Mouse (Mus musculus) heart, embryonic 16.5 days (tissue): ENCODE data around the gene Mmab. TPM values are rescaled to one million over a fixed set of nuclear protein-coding genes. Genes with fewer than 3 reads are reported as not detected.

Source experiments
- ATAC-seq: fragments of 200-750 bp; cut with Nextera tagmentation; replicated peaks from 2 replicates; pipeline ENCODE4 v1.8.0; 2017; ENCODE audit warnings: moderate number of reproducible peaks; ENCODE audit not compliant: insufficient read depth, low FRiP score; ENCODE audit errors: extremely low read depth
- H3K27ac ChIP-seq: fragments of 300-500 bp; sonication (generic); 2 replicates; pipeline ENCODE4 v1.5.1; 2014; ENCODE audit warnings: mild to moderate bottlenecking, low read length, control low read depth, moderate library complexity
- H3K27me3 ChIP-seq: fragments of 300-500 bp; sonication (generic); 2 replicates; pipeline ENCODE4 v1.6.1; 2014; ENCODE audit warnings: low read length, mixed read lengths; ENCODE audit not compliant: control insufficient read depth, insufficient read depth
- H3K36me3 ChIP-seq: fragments of 300-500 bp; sonication (generic); 2 replicates; pipeline ENCODE4 v1.6.1; 2014; ENCODE audit not compliant: control insufficient read depth, insufficient read depth
- H3K4me1 ChIP-seq: fragments of 300-500 bp; sonication (generic); 2 replicates; pipeline ENCODE4 v1.6.1; 2014; ENCODE audit warnings: low read length, mixed read lengths; ENCODE audit not compliant: control insufficient read depth, insufficient read depth
- H3K4me2 ChIP-seq: fragments of 300-500 bp; sonication (generic); 2 replicates; pipeline ENCODE4 v1.6.1; 2014; ENCODE audit warnings: low read depth, mild to moderate bottlenecking, control low read depth, low read length
- H3K4me3 ChIP-seq: fragments of 300-500 bp; sonication (generic); 2 replicates; pipeline ENCODE4 v1.5.1; 2014; ENCODE audit warnings: mild to moderate bottlenecking, control low read depth, low read length
- H3K9ac ChIP-seq: fragments of 300-500 bp; sonication (generic); 2 replicates; pipeline ENCODE4 v1.6.1; 2014; ENCODE audit warnings: low read length, control low read depth
- H3K9me3 ChIP-seq: fragments of 300-500 bp; sonication (generic); replicated peaks from 2 replicates; pipeline ENCODE4 v1.6.1; 2016; ENCODE audit warnings: low read length; ENCODE audit not compliant: control insufficient read depth
- WGBS: fragments of 180-500 bp; shearing (Covaris S2); extraction: QIAGEN DNeasy Blood & Tissue Kit; methylation state at CpG from one replicate; pipeline ENCODE4 v1.1.7; 2014; 5-methylcytosine and 5-hydroxymethylcytosine counted together
- polyA plus RNA-seq: library from polyadenylated mRNA; unstranded; fragments of >200 nt; fragmentation: Nextera tagmentation; extraction: Ambion mirVana; gene quantifications from 2 replicates; pipeline ENCODE4 v1.2.1, GENCODE M21; 2015

Mmab gene
- polyA plus RNA-seq = 24.5 and 25.8 TPM in 2 replicates

- Histone ChIP-seq H3K4me2 (peak within 1 kb of the TSS; percentile 95), H3K27me3 (no peaks in the 10 kb centered on the region), H3K9ac (peak within 1 kb of the TSS; percentile 84), H3K4me3 (peak within 1 kb of the TSS; percentile 87), H3K9me3 (no peaks in the 10 kb centered on the region), H3K27ac (peak within 1 kb of the TSS; percentile 64), H3K4me1 (peaks cover 7% of the 10 kb centered on the region), H3K36me3 (peaks cover 4% of the 10 kb centered on the region; the same call in 1 of the 2 replicates)
- WGBS = 2% methylated on average over 43 of the region's 43 CpGs
- ATAC-seq = peak; percentile 98
These were observed at the start of gene Mmab, which contains the start of gene Mvk for GRCm38 (mm10) chr5:114443566-114444367. Gene Mmab (minus strand): TSS chr5:114444060. Gene Mvk (plus strand): TSS chr5:114444269.

GRCm38 (mm10) chr5:114490241-114490640, 46.4 kb upstream of the Mmab start:
- 87% methylated on average over 8 of the region's 8 CpGs for WGBS
- Histone ChIP-seq H3K9me3 (no peaks in the 10 kb centered on the region; the same call in 1 of the 2 replicates), H3K9ac (no peak overlapping the region), H3K36me3 (no peaks in the 10 kb centered on the region), H3K27ac (no peak overlapping the region), H3K4me3 (no peak overlapping the region), H3K4me2 (no peak overlapping the region), H3K27me3 (no peaks in the 10 kb centered on the region), H3K4me1 (no peaks in the 10 kb centered on the region)
- no peak for ATAC-seq

- Histone ChIP-seq H3K9ac (no peak overlapping the region), H3K4me2 (no peak overlapping the region), H3K9me3 (no peaks in the 10 kb centered on the region; the same call in 1 of the 2 replicates), H3K4me3 (no peak overlapping the region), H3K27me3 (no peaks in the 10 kb centered on the region), H3K4me1 (no peaks in the 10 kb centered on the region), H3K36me3 (no peaks in the 10 kb centered on the region), H3K27ac (no peak overlapping the region)
- ATAC-seq = no peak
- 77% methylated on average over 6 of the region's 6 CpGs for WGBS
These were observed 45.7 kb upstream of the Mmab start for GRCm38 (mm10) chr5:114489570-114489969.

GRCm38 (mm10) chr5:114485685-114486084, 41.8 kb upstream of the Mmab start:
- no peaks in the 10 kb centered on the region for H3K4me1 ChIP-seq
- H3K9ac ChIP-seq = no peak overlapping the region
- no peaks in the 10 kb centered on the region for H3K36me3 ChIP-seq
- WGBS = 69% methylated on average over 14 of the region's 14 CpGs
- H3K4me3 ChIP-seq = no peak overlapping the region
- H3K27ac ChIP-seq = no peak overlapping the region
- no peak overlapping the region for H3K4me2 ChIP-seq
- 0 out of 2 replicates have a peak, but pooled peaks cover 2% of the 10 kb centered on the region for H3K9me3 ChIP-seq
- no peaks in the 10 kb centered on the region for H3K27me3 ChIP-seq
- no peak for ATAC-seq

DNA sequence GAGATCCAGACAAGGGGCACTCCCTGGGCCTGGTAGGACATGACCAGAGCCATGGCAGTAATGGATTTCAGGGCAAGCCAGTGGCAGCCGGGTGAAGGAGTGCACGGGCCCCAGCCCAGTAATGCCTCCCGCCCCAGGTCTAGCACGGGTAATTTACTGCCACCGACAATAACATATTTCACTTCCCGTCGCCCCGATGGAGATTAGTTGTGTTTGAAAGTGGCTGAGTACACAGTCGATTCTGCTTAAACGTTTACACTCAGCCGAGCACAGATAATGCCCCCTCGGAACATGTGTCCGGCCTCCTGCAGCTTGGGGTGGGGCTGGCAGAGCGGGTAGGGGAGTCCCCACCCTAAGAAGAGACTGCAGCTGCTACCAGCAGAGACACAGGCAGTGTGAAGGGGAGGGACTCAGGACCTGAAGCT, 38.7 kb upstream of the Mmab start:
- no peak overlapping the region for H3K27ac ChIP-seq
- H3K4me2 ChIP-seq = no peak overlapping the region
- no peak for ATAC-seq
- H3K9me3 ChIP-seq = 0 out of 2 replicates have a peak, but pooled peaks cover 2% of the 10 kb centered on the region
- H3K36me3 ChIP-seq = no peaks in the 10 kb centered on the region
- no peaks in the 10 kb centered on the region for H3K4me1 ChIP-seq
- H3K27me3 ChIP-seq = no peaks in the 10 kb centered on the region
- 34% methylated on average over 14 of the region's 14 CpGs for WGBS
- no peak overlapping the region for H3K9ac ChIP-seq
- no peak overlapping the region for H3K4me3 ChIP-seq

DNA sequence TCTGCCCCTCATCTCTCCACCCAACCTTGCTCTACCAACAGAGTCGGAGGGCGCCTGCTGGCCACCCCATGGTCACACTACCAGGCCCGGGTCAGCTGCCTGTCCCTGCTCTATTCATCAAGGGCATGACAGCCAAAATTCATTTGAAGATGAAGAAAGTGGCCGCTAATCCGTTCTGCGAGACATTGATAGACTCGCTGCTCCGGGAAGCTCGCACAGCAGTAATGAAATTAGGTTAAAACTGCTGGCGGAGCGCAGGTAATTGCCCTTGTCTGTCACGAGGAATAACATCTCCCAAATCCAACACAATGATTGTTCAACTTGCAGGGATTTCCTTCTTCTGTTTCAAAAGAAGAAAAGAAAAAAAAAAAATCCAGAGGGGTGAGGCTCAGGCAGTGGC, 34.4 kb upstream of the Mmab start:
- no peaks in the 10 kb centered on the region for H3K36me3 ChIP-seq
- no peak overlapping the region for H3K4me3 ChIP-seq
- no peak for ATAC-seq
- H3K27me3 ChIP-seq = no peaks in the 10 kb centered on the region
- H3K27ac ChIP-seq = no peak overlapping the region
- no peak overlapping the region for H3K4me2 ChIP-seq
- no peak overlapping the region for H3K9ac ChIP-seq
- 0 out of 2 replicates have a peak, but pooled peaks cover 2% of the 10 kb centered on the region for H3K9me3 ChIP-seq
- WGBS = 88% methylated on average over 12 of the region's 12 CpGs
- no peaks in the 10 kb centered on the region for H3K4me1 ChIP-seq

DNA sequence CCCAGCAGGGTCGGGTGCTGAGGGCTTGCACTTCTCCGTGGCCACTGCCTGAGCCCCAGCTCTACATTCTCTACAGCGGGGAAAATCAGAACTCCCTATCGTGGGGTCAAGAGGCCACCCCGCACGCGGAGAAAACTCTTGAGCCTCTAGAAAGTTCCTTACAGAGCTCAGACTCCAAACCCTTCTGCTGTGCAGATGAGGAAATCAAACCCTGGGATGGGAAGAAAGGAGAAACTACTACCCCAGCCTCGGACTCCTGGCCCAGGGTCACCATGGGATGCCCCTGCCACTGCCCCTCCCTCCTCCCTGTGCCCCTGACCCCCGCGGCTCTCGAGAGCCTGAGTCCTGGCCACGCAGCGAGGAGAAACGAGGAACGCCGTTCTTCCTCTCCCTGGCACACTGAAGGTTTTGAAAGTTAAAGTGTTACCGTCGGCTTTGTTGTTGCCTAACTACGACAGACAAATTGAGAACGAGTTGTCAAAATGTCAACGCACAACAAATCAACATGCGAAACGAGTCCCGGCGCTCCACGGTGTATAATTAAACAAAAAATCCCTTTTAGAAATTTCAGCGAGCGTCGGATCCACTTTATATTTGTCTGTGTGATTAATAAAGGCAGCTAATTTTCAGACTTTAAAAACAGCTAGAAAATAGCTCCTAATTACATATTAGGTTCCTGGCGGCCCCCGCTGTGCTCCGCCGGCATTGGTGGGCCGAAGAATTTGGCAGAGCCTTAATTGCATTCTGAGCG, 31.1 kb upstream of the Mmab start:
- H3K27ac ChIP-seq = no peak overlapping the region
- no peak for ATAC-seq
- H3K4me2 ChIP-seq = no peak overlapping the region

GRCm38 (mm10) chr5:114470359-114470758, 26.5 kb upstream of the Mmab start:
- peaks cover 4% of the 10 kb centered on the region; the same call in 1 of the 2 replicates for H3K27me3 ChIP-seq

More for the DNA sequence above, 31.1 kb upstream of the Mmab start:
- Histone ChIP-seq H3K4me3 (no peak overlapping the region), H3K9me3 (no peaks in the 10 kb centered on the region; the same call in 1 of the 2 replicates), H3K4me1 (no peaks in the 10 kb centered on the region), H3K36me3 (no peaks in the 10 kb centered on the region), H3K27me3 (no peaks in the 10 kb centered on the region), H3K9ac (no peak overlapping the region)
- WGBS = 60% methylated on average over 35 of the region's 35 CpGs

More at GRCm38 (mm10) chr5:114470359-114470758, 26.5 kb upstream of the Mmab start:
- H3K36me3 ChIP-seq = no peaks in the 10 kb centered on the region
- no peak overlapping the region for H3K9ac ChIP-seq
- H3K4me2 ChIP-seq = no peak overlapping the region
- no peak overlapping the region for H3K27ac ChIP-seq
- 75% methylated on average over 3 of the region's 3 CpGs for WGBS
- no peaks in the 10 kb centered on the region; the same call in 1 of the 2 replicates for H3K9me3 ChIP-seq
- H3K4me1 ChIP-seq = peaks cover 13% of the 10 kb centered on the region
- H3K4me3 ChIP-seq = no peak overlapping the region
- ATAC-seq = no peak
